Mouse (Mus musculus): ENCODE data around the gene 0610037L13Rik. TPM values are rescaled to one million over a fixed set of nuclear protein-coding genes. Genes with fewer than 3 reads are reported as not detected.

0610037L13Rik gene
- total and polyA plus RNA-seq, 3 experiments: 40.7 to 54.3 (median 43.8) TPM

GRCm38 (mm10) chr4:107853333-107853732 lies 36.3 kb upstream of the 0610037L13Rik start:
- no peaks in the 10 kb centered on the region for H3K79me2 ChIP-seq (replicated peaks; ENCODE audit: control insufficient read depth, extremely low read depth, insufficient read depth, poor library complexity, severe bottlenecking)
- H3K4me1 ChIP-seq (ENCODE audit: control insufficient read depth in 1 of 2, insufficient read depth in 2 of 2): no peaks in the 10 kb centered on the region
- DNase-seq (ENCODE audit: extremely low read depth): no peak
- H3K9ac ChIP-seq (ENCODE audit: insufficient read depth, low read depth): no peak overlapping the region
- no peaks in the 10 kb centered on the region for H3K9me3 ChIP-seq (replicated peaks; ENCODE audit: low read length)
- dilution Hi-C loops (cut with MboI; ENCODE audit: extremely low pct_ligation_motif_present, extremely low pct_unique_long_range_greater_than_20kb, low sequenced_read_pairs): no loop called here
- H3K4me2 ChIP-seq (ENCODE audit: insufficient read depth, low read depth, poor library complexity, severe bottlenecking): no peak overlapping the region
- no peaks in the 10 kb centered on the region for H3K27me3 ChIP-seq (replicated peaks)
- in situ Hi-C loops (cut with MboI; ENCODE audit: low pct_ligation_motif_present, low pct_unique_long_range_greater_than_20kb, low sequenced_read_pairs): no loop called here
- TF ChIP-seq E2F4 (IDR thresholded peaks at IDR 0.05; ENCODE audit: insufficient replicate concordance, low read depth, low read length) (no peak), ZKSCAN1 (IDR thresholded peaks at IDR 0.05; ENCODE audit: borderline replicate concordance, low read depth, low read length) (no peak), MEF2A (IDR thresholded peaks at IDR 0.05; ENCODE audit: borderline replicate concordance, low read depth, low read length) (no peak), UBTF (IDR thresholded peaks at IDR 0.05; ENCODE audit: low read depth, low read length) (no peak), JUN (IDR thresholded peaks at IDR 0.05; ENCODE audit: insufficient read depth, low read depth, low read length) (no peak), ETS1 (conservative IDR thresholded peaks at IDR 0.05; ENCODE audit: low read depth, low read length) (no peak), USF2 (conservative IDR thresholded peaks at IDR 0.05; ENCODE audit: low read depth, low read length) (no peak), CHD1 (IDR thresholded peaks at IDR 0.05; ENCODE audit: low read depth, low read length) (no peak)
- no peak overlapping the region for H3K27ac ChIP-seq (ENCODE audit: insufficient read depth, low read depth)
- H3K36me3 ChIP-seq (replicated peaks in 1 of 2; ENCODE audit: control insufficient read depth in 1 of 2, insufficient read depth in 1 of 2, low read length in 1 of 2): peaks cover 40 to 100% of the 10 kb centered on the region in 2 experiments
- no peak overlapping the region for H3K4me3 ChIP-seq (replicated peaks in 1 of 3; ENCODE audit: low read depth in 2 of 3, low read length in 2 of 3, poor library complexity in 1 of 3)

GRCm38 (mm10) chr4:107853836-107854235 lies 35.8 kb upstream of the 0610037L13Rik start:
- TF ChIP-seq POLR2A (IDR thresholded peaks at IDR 0.05; ENCODE audit: low read depth, low read length) (no peak), BHLHE40 (IDR thresholded peaks at IDR 0.05; ENCODE audit: low read depth, low read length) (no peak), MAFK (IDR thresholded peaks at IDR 0.05; ENCODE audit: insufficient replicate concordance, low read length) (no peak), GABPA (IDR thresholded peaks at IDR 0.05; ENCODE audit: insufficient replicate concordance, low read depth, low read length) (no peak), EP300 (IDR thresholded peaks at IDR 0.05; ENCODE audit: low read length) (no peak), SIN3A (IDR thresholded peaks at IDR 0.05; ENCODE audit: low read length) (no peak), ETS1 (conservative IDR thresholded peaks at IDR 0.05; ENCODE audit: low read depth, low read length) (no peak), RCOR1 (conservative IDR thresholded peaks at IDR 0.05; ENCODE audit: low read depth, low read length) (no peak), HCFC1 (IDR thresholded peaks at IDR 0.05; ENCODE audit: low read depth, low read length) (no peak), MAZ (IDR thresholded peaks at IDR 0.05; ENCODE audit: low read depth, low read length) (no peak)
- Histone ChIP-seq H3K36me3 (replicated peaks in 1 of 2; ENCODE audit: control insufficient read depth in 1 of 2, insufficient read depth in 1 of 2, low read length in 1 of 2) (peaks cover 45 to 100% of the 10 kb centered on the region in 2 experiments), H3K4me1 (ENCODE audit: control insufficient read depth in 1 of 2, insufficient read depth in 2 of 2) (no peaks in the 10 kb centered on the region), H3K79me2 (replicated peaks; ENCODE audit: control insufficient read depth, extremely low read depth, insufficient read depth, poor library complexity, severe bottlenecking) (no peaks in the 10 kb centered on the region), H3K4me3 (replicated peaks in 1 of 3; ENCODE audit: low read depth in 2 of 3, low read length in 2 of 3, poor library complexity in 1 of 3) (no peak overlapping the region), H3K9ac (ENCODE audit: insufficient read depth, low read depth) (no peak overlapping the region), H3K4me2 (ENCODE audit: insufficient read depth, low read depth, poor library complexity, severe bottlenecking) (no peak overlapping the region), H3K27me3 (replicated peaks) (no peaks in the 10 kb centered on the region), H3K27ac (ENCODE audit: insufficient read depth, low read depth) (no peak overlapping the region), H3K9me3 (replicated peaks; ENCODE audit: low read length) (no peaks in the 10 kb centered on the region)
- dilution Hi-C loops (cut with MboI; ENCODE audit: extremely low pct_ligation_motif_present, extremely low pct_unique_long_range_greater_than_20kb, low sequenced_read_pairs): no loop called here
- no peak for DNase-seq (ENCODE audit: extremely low read depth)
- in situ Hi-C loops (cut with MboI; ENCODE audit: low pct_ligation_motif_present, low pct_unique_long_range_greater_than_20kb, low sequenced_read_pairs): no loop called here

Data from CH12.LX (cell line).